In genomic region chr7:65876596-65876995, GRCm38 (mm10) we compare ENCODE assay signal across 27 mouse cellular contexts. TPM values are rescaled to one million over a fixed set of nuclear protein-coding genes. Genes with fewer than 3 reads are reported as not detected.
"Had no signal": no experiment of that assay in that cellular context is flagged by ENCODE, and none has a peak within 500 bp of the region (broad histone marks: within the 10 kb centered on the region; RNA-seq: fewer than 3 reads in every experiment).

No protein-coding gene starts in this region.

- H3K4me2 ChIP-seq: embryonic facial prominence, embryonic 12.5 days; embryonic facial prominence, embryonic 13.5 days; embryonic facial prominence, embryonic 15.5 days; forebrain, embryonic 12.5 days; forebrain, embryonic 13.5 days; forebrain, embryonic 15.5 days had no signal

- ATAC-seq: forebrain, embryonic 13.5 days; forebrain, embryonic 14.5 days; forebrain, embryonic 15.5 days; forebrain, embryonic 16.5 days; forebrain, postnatal 0 days had no signal

- H3K27me3 ChIP-seq: embryonic facial prominence, embryonic 13.5 days; embryonic facial prominence, embryonic 15.5 days; forebrain, embryonic 13.5 days; forebrain, embryonic 15.5 days had no signal

- H3K9ac ChIP-seq: embryonic facial prominence, embryonic 12.5 days; embryonic facial prominence, embryonic 13.5 days; embryonic facial prominence, embryonic 15.5 days; forebrain, embryonic 12.5 days; forebrain, embryonic 13.5 days; forebrain, embryonic 15.5 days; forebrain, postnatal 0 days had no signal

- H3K4me3 ChIP-seq: embryonic facial prominence, embryonic 10.5 days; embryonic facial prominence, embryonic 12.5 days; embryonic facial prominence, embryonic 13.5 days; embryonic facial prominence, embryonic 15.5 days; erythroblast, embryonic 14.5 days; forebrain, embryonic 10.5 days; forebrain, embryonic 12.5 days; forebrain, embryonic 13.5 days; forebrain, embryonic 15.5 days; gastrocnemius, adult 2 months; heart, adult 2 months; heart, embryonic 10.5 days had no signal

- H3K36me3 ChIP-seq: embryonic facial prominence, embryonic 10.5 days; embryonic facial prominence, embryonic 12.5 days; embryonic facial prominence, embryonic 13.5 days; embryonic facial prominence, embryonic 15.5 days; forebrain, embryonic 10.5 days; forebrain, embryonic 12.5 days; forebrain, embryonic 15.5 days; heart, embryonic 10.5 days had no signal

- H3K9me3 ChIP-seq: embryonic facial prominence, embryonic 10.5 days; embryonic facial prominence, embryonic 12.5 days; embryonic facial prominence, embryonic 13.5 days; embryonic facial prominence, embryonic 15.5 days; forebrain, embryonic 10.5 days; forebrain, embryonic 12.5 days; forebrain, embryonic 13.5 days; forebrain, embryonic 15.5 days; heart, embryonic 10.5 days had no signal

- DNase-seq: cerebellum, adult 9-10 months; cerebellum, adult 9-11 months; cerebellum, postnatal 10 days; cerebellum, postnatal 14 days; cerebellum, postnatal 36 days; embryo, embryonic 11 days; forebrain, postnatal 0 days; gastrocnemius, adult 2 months; gastrocnemius, postnatal 10 days; gastrocnemius, postnatal 14 days; gastrocnemius, postnatal 36 days; heart, adult 11 months; heart, adult 18-20 months; heart, adult 2 months had no signal

- H3K27ac ChIP-seq: embryonic facial prominence, embryonic 10.5 days; embryonic facial prominence, embryonic 12.5 days; embryonic facial prominence, embryonic 13.5 days; embryonic facial prominence, embryonic 15.5 days; forebrain, embryonic 10.5 days; forebrain, embryonic 12.5 days; forebrain, embryonic 13.5 days; forebrain, embryonic 15.5 days; gastrocnemius, adult 2 months; heart, adult 2 months; heart, embryonic 10.5 days had no signal

RNA-seq across cellular contexts. Expression of gene Pcsk6, which starts 15.1 kb away (rescaled TPM):
- total RNA-seq: granulocyte monocyte progenitor cell, adult 5-6 weeks had no signal
